Mouse (Mus musculus) gastrocnemius, postnatal 4 days (tissue): ENCODE data around the gene Gm10229. TPM values are rescaled to one million over a fixed set of nuclear protein-coding genes. Genes with fewer than 3 reads are reported as not detected.
"Not testable (repeated sequence)": the region's sequence is repeated elsewhere in the genome, so short reads cannot be mapped to it uniquely, and the experiment has no call there.

ENCODE experiments used
- DNase-seq, 2 experiments: peaks; one replicate each; pipeline ENCODE4 v3.0.0; 2021 to 2022; ENCODE audit warnings: low spot score in 2 of 2, mixed read lengths in 2 of 2
- long read RNA-seq, 2 experiments: library from polyadenylated mRNA; stranded (forward); transcript quantifications; one replicate each; pipeline ENCODE4 v2.0.0; 2021
- total RNA-seq, 2 experiments: library from RNA; stranded (reverse); gene quantifications; 2 replicates each; pipeline ENCODE4 v1.2.3; 2021

Gene Gm10229
- not detected for total RNA-seq
- long read RNA-seq, experiment 1, transcript Gm10229-201 (1 exons, 563 nt), result major isoform, 5 of 5 reads
- long read RNA-seq, experiment 1, partial matches to known transcripts, result 0 of 5 reads
- long read RNA-seq, experiment 1, other reads (novel, unspliced or antisense), result 0 of 5 reads
- long read RNA-seq, experiment 2, result 0 reads

DNA sequence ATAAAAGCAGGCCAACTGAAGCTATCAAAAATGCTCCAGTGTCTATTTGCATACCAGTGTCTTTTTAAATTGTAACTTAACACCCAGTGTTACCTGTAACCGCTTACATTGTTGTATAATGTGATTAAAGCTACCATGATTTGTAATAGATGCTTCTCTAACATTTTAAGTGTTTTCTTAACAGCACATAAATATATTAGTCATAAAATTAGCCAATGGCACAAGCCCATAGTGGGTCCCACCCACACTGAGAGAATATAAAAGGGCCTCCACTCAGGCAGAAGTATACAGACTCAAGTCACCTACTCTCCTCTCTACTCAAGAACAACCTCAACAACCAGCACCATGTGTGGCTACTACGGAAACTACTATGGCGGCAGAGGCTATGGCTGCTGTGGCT, at the start of gene Gm10229:
TSS of gene Gm10229 (plus strand) at position 301 of the 400 bp plus-strand sequence.
- DNase-seq, result not testable (repeated sequence)

DNA sequence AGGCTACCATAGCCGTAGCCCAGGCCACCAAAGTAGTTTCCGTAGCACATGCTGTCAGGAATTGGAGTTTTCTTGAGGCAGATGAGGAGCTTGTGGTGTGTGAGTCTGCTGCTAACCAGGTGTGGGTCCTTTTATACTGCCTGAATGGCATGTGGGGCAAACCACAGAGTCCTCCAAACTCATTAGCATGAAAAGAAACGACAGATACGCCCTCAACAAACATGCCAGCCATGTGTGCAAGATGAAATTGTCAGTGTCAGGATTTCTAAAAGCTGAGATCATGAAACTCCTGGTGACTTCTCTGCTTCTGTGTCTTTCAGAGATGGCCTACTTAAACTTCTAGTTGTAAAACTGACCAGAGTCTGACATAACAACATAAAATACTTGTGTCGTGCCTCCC, 4.4 kb upstream of the Gm10229 start, which contains the start of gene Krtap22-2:
TSS of gene Krtap22-2 (minus strand) at position 101 of the 400 bp plus-strand sequence.
- DNase-seq, result no peak

DNA sequence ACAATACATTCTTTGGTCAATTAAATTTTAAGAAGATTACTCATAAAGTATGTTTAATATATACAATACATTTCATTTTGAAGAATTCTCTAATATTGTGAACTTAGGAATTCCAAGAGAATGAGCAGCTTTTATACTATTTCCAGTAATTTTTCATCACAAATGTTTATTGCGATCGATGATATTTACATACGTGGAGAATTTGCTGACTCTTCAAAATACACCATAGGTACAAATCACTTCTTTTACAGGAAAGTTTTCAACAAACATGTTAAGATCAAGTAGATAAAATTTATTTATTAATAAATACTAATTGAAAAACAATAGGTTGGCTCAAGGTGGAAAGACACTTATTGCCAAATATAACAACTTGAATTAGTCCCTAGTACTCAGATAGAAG, 1.1 kb upstream of the Gm10229 start:
- DNase-seq, result no peak

DNA sequence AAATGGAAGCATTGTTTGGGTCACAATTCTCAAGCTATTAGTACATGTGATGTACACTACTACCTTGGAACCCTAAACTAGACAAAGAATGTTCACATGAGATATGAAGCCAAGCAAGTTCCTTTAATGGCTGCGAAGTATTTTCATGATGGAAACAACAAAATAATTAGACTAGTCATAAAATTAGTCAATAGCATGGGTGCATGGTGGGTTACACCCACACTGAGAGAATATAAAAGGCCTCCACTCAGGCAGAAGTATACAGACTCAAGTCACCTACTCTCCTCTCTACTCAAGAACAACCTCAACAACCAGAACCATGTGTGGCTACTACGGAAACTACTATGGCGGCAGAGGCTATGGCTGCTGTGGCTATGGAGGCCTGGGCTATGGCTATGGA, 16.3 kb downstream of the Gm10229 start, which contains the start of gene Krtap6-1:
TSS of gene Krtap6-1 (plus strand) at position 301 of the 400 bp plus-strand sequence.
- DNase-seq, result not testable (repeated sequence)

DNA sequence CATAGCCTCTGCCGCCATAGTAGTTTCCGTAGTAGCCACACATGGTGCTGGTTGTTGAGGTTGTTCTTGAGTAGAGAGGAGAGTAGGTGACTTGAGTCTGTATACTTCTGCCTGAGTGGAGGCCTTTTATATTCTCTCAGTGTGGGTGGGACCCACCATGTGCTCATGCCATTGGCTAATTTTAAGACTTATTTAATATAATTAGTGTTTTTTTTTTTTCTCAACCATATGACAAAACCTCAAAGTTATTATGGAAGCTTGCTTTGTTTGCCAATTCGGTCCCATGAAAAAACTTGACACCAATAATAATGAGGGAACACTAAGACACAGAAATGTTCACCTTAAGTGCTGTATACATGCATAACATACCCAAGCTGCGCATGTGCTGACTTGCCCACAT, 26.3 kb downstream of the Gm10229 start, which contains the start of gene Gm10228:
TSS of gene Gm10228 (minus strand) at position 101 of the 400 bp plus-strand sequence.
- DNase-seq, result not testable (repeated sequence)

DNA sequence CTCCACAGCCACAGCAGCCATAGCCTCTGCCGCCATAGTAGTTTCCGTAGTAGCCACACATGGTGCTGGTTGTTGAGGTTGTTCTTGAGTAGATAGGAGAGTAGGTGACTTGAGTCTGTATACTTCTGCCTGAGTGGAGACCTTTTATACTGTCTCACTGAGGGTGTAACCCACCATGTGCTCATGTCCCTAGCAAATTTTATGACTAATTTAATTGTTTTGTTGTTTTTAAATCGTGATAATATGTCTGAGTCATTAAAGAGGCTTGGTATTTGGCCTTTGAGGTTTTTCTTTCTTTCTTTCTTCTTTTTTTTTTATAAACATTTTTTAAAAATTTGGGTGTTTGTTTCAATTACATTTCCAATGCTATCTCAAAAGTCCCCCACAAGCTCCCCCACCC, 32.7 kb downstream of the Gm10229 start, which contains the start of gene Krtap6-5:
TSS of gene Krtap6-5 (minus strand) at position 101 of the 400 bp plus-strand sequence.
- DNase-seq, result no peak

DNA sequence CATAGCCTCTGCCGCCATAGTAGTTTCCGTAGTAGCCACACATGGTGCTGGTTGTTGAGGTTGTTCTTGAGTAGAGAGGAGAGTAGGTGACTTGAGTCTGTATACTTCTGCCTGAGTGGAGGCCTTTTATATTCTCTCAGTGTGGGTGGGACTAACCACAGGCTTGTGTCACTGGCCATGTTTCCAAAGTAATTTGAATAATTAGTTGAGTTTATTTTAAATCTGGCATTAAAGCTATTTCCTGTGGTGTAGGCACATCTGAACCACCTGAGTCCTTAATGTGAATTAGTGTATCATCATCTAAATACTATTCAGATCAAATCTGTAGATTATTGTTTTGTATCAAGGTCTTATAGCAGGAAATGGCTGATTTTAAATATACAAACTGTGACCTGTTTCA, 48.8 kb downstream of the Gm10229 start, which contains the start of gene 1110025L11Rik:
TSS of gene 1110025L11Rik (minus strand) at position 101 of the 400 bp plus-strand sequence.
- not testable (repeated sequence) for DNase-seq

Other genes with a start within 250 kb of the Gm10229 start
- not detected for gene 2310057N15Rik, start 241.1 kb upstream of the Gm10229 start, total RNA-seq
- gene Gm5965, start 237.4 kb upstream of the Gm10229 start, total RNA-seq, result not detected
- gene Gm20741, start 203.1 kb upstream of the Gm10229 start, total RNA-seq, result not detected
- not detected for gene Krtap15, start 195.1 kb upstream of the Gm10229 start, total RNA-seq
- gene Krtap14, start 189.1 kb upstream of the Gm10229 start, total RNA-seq, result not detected
- gene Krtap19-1, start 145.9 kb upstream of the Gm10229 start, total RNA-seq, result not detected
- gene Krtap19-2, start 141.0 kb upstream of the Gm10229 start, total RNA-seq, result not detected
- gene Krtap19-3, start 137.2 kb upstream of the Gm10229 start, total RNA-seq, result not detected
- gene Krtap19-4, start 130.2 kb upstream of the Gm10229 start, total RNA-seq, result not detected
- not detected for gene Krtap19-5, start 118.8 kb upstream of the Gm10229 start, total RNA-seq
- not detected for gene Krtap19-9b, start 83.0 kb upstream of the Gm10229 start, total RNA-seq
- gene Krtap16-3, start 52.4 kb upstream of the Gm10229 start, total RNA-seq, result not detected
- not detected for gene Krtap22-2, start 4.5 kb upstream of the Gm10229 start, total RNA-seq
- gene Krtap6-1, start 16.4 kb downstream of the Gm10229 start, total RNA-seq, result not detected
- gene Gm10228, start 26.2 kb downstream of the Gm10229 start, total RNA-seq, result not detected
- not detected for gene Krtap6-5, start 32.6 kb downstream of the Gm10229 start, total RNA-seq
- gene 1110025L11Rik, start 48.7 kb downstream of the Gm10229 start, total RNA-seq, result not detected
- gene Krtap6-3, start 68.7 kb downstream of the Gm10229 start, total RNA-seq, result not detected
- not detected for gene Gm6358, start 125.6 kb downstream of the Gm10229 start, total RNA-seq
- gene Gm10061, start 135.8 kb downstream of the Gm10229 start, total RNA-seq, result not detected
- not detected for gene Gm9789, start 142.7 kb downstream of the Gm10229 start, total RNA-seq
- not detected for gene Gm7735, start 154.2 kb downstream of the Gm10229 start, total RNA-seq
- not detected for gene 1110057P08Rik, start 159.5 kb downstream of the Gm10229 start, total RNA-seq
- not detected for gene Krtap20-2, start 190.6 kb downstream of the Gm10229 start, total RNA-seq